Mouse (Mus musculus): ENCODE data around the gene Ank3.

The Ank3 gene

GRCm38 (mm10) chr10:69535123-69535930 is 136.8 kb downstream of the Ank3 start:
- peak; percentile 34 for DNase-seq (ENCODE audit: low read depth, low spot score)

DNA sequence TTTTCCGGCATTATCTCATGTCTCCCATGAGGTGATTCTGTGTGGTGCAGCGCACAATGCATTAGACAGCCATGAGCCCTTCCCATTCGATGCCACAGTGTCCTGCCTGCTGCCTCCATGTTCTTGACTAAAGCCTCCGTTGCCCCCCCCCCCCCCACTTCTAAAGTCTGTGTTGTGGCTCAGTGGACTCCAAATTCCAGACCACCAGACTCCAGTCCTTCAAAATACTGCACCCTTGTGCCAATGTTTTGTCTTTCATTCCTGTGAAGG is 137.3 kb downstream of the Ank3 start:
- no peak for DNase-seq (ENCODE audit: low read depth, low spot score)

- no peak for DNase-seq (ENCODE audit: low read depth, low spot score)
Measured at GRCm38 (mm10) chr10:69536372-69537075, 138.0 kb downstream of the Ank3 start.

GRCm38 (mm10) chr10:69538236-69538635 is 139.7 kb downstream of the Ank3 start:
- no peak for DNase-seq (ENCODE audit: low read depth, low spot score)

- DNase-seq (ENCODE audit: low read depth, low spot score): no peak
Measured at GRCm38 (mm10) chr10:69542439-69542838, 143.9 kb downstream of the Ank3 start.

GRCm38 (mm10) chr10:69543876-69544620 is 145.5 kb downstream of the Ank3 start:
- DNase-seq (ENCODE audit: low read depth, low spot score): no peak

- no peak for DNase-seq (ENCODE audit: low read depth, low spot score)
Measured at GRCm38 (mm10) chr10:69544653-69545052, 146.1 kb downstream of the Ank3 start.

DNA sequence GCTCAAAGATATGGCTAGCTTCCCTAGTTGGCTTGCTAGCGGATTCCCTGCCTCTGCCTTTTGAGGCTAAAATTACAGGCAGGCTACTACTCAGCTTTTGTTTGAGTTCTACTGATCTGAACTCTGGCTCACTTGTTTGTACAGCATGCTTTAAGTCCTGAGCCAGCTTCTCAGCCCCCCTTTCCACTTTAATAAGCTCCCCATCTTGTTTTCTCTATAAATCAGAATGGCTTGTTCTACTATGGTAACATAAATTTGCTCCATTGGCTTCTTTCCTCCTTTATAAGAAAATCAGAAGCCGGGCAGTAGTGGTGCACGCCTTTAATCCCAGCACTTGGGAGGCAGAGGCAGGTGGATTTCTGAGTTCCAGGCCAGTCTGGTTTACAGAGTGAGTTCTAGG is 147.4 kb downstream of the Ank3 start:
- no peak for DNase-seq (ENCODE audit: low read depth, low spot score)

DNA sequence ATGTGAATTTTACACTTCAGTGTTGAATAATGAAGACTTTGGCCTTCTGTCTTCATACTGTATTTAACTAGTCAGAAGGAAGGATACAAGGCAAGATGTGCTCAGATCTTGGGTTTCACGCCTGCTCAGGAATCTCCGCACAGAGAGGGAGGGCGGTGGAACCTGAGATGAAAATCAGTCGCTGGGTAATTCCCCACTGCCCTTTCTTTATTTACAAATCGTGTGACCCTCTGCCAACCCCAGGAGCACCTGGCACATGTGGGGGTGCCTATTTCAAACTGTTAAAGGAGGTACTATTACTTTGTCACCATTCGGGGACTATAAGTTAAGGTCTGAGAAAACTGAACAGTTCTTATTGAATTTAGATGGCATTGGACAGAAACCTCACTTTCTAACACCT is 148.1 kb downstream of the Ank3 start:
- no peak for DNase-seq (ENCODE audit: low read depth, low spot score)

- no peak for DNase-seq (ENCODE audit: low read depth, low spot score)
Measured at GRCm38 (mm10) chr10:69548771-69549170, 150.2 kb downstream of the Ank3 start.

GRCm38 (mm10) chr10:69549221-69549620 is 150.6 kb downstream of the Ank3 start:
- no peak for DNase-seq (ENCODE audit: low read depth, low spot score)

DNA sequence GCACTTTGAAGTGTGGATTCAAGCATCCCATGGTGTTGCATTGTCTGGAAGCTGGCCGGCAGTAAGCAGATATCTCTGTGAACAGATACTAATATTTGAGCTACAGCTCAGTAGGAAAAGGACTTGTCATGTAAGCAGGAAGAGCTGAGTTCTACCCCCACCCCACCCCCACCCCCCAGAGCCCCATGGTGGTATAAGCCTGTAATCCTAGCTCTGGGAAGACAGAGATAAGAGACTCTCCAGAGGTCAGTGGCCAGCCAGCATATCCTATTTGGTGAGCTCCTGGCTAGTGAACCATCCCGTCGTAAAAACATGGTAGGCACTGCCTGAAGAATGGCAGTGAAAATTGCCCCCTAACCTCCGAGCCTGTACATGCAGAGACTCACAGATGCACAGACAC is 152.3 kb downstream of the Ank3 start:
- no peak for DNase-seq (ENCODE audit: low read depth, low spot score)

DNA sequence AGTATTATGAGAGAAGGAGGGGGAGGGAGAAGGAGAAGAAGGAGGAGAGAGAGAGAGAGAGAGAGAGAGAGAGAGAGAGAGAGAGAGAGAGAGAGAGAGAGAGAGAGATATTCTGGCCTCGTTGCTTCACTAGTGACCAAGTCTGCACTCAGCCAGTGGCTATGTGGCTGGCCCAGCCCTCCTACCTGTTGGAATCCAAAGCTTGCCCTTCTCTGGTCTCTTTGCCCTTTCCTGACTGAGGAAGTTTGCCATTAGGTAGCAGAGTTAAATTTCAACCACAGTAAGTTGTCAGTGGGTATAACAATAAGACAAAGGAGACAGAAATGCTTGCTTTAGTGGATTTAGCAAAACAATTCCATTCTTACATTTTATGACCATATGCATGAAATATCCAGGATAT is 154.5 kb downstream of the Ank3 start:
- no peak for DNase-seq (ENCODE audit: low read depth, low spot score)

DNA sequence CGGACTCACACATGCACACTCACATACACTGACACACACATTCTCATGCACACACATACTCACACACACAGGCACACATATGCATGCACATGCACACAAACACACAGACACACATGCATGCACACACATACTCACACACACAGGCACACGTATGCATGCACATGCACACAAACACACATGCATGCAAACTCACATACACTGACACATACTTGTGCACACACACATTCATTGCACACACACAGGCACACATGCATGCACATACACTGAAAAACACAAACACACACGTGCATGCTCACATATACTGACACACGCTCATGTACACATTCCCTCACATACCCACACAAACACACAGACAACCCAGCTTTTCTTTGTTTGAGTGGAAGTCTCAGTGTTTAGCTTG is 157.0 kb downstream of the Ank3 start:
- DNase-seq (ENCODE audit: low read depth, low spot score): no peak

- no peak for DNase-seq (ENCODE audit: low read depth, low spot score)
Measured at GRCm38 (mm10) chr10:69556278-69556677, 157.7 kb downstream of the Ank3 start.

DNA sequence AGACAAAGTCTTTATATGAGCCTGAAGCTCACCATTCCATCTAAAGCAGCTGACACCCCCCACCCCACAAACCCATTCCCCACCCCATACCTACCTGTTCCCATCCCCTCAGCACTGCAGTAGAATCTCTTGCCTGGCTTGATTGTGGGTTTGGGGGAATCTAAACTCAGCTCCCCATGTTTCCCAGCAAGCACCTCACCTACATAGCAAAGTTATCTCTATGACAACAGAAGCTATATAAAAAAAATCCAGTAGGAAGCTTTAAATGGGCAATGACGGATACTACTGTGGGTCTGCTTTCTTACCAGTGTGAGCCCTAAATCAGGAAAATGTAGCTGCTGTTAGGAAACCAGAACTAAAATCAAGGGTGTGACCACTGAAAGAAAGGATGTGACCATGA is 161.7 kb downstream of the Ank3 start:
- DNase-seq (ENCODE audit: low read depth, low spot score): no peak

DNA sequence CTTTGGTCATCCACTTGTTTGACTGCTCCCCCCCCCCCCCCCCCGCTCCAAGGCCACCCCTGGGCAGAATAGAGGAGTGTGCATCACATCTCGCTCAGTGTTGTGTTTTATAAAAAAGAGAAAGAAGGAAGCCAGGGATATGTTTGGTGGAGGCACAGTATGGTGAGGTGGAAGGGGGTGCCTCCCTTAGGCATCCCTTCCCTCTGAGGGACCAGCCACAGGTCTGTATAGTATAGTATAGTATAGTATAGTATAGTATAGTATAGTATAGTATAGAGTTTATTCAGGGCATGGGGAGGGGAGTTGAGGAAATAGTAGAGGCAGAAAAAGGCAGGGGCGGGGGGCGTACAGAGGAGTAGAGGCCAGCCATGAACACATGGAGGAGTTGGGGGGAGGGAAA is 164.4 kb downstream of the Ank3 start:
- DNase-seq (ENCODE audit: low read depth, low spot score): no peak

- DNase-seq (ENCODE audit: low read depth, low spot score): no peak
Measured at GRCm38 (mm10) chr10:69565052-69565451, 166.5 kb downstream of the Ank3 start.

GRCm38 (mm10) chr10:69568976-69569375 is 170.4 kb downstream of the Ank3 start:
- no peak for DNase-seq (ENCODE audit: low read depth, low spot score)

- DNase-seq (ENCODE audit: low read depth, low spot score): no peak
Measured at GRCm38 (mm10) chr10:69569740-69570139, 171.2 kb downstream of the Ank3 start.

- DNase-seq (ENCODE audit: low read depth, low spot score): no peak
Measured at GRCm38 (mm10) chr10:69570466-69571288, 172.1 kb downstream of the Ank3 start.

DNA sequence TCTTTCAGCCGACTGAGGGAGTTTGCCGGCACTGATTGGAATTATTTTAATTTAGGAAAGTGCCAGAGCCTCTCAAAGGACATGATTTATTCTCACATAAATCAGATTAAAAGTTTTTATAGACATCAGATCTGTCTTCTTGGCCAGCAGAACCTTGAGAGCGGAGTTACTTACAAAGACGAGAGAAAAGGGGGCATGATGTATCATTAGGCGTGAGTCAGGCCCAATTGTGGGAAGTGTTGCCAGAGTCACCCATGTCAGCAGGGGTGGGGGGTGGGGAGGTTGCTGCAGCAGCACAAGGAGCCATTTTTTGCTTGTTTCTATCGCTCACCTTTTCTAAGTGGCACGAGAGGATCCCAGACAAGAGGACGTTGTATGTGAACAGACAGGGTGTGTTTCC is 172.8 kb downstream of the Ank3 start:
- DNase-seq (ENCODE audit: low read depth, low spot score): no peak

All from telencephalon, adult 2 months (tissue).